Mouse (Mus musculus): ENCODE data around the gene Disc1. TPM values are rescaled to one million over a fixed set of nuclear protein-coding genes. Genes with fewer than 3 reads are reported as not detected.

Disc1 gene
- polyA plus RNA-seq, 1 experiment from 2014 or later = 3.3 TPM

DNA sequence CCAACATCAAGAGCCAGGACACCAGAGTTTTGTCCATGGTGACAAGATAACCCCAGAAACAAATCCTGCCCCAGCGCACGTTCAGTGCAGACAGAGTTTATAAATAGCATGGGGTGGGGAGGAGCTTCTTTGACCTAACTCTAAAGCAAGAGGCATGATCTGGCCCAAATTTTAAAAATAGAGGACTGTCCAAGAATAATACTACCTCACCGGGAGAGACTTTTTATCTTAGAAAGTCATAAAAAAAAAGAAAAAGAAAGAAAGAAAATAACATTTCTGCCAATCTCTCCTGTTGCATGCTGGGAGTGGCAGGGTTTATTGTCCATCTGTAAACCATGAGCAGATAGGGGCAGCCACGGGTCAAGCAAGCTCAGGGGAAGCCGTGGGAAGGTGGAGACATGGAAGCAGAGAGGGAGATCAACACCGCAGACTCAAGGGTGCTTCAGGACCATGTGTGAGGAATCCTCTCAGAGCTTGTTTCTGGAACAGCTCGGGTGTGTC lies 233.9 kb downstream of the Disc1 start:
- no peak for ATAC-seq (ENCODE audit: insufficient number of reproducible peaks, low FRiP score, low TSS enrichment, low read depth)
- H3K4me2 ChIP-seq (replicated peaks) = no peak overlapping the region
- WGBS = 56% methylated on average over 7 of the region's 7 CpGs

DNA sequence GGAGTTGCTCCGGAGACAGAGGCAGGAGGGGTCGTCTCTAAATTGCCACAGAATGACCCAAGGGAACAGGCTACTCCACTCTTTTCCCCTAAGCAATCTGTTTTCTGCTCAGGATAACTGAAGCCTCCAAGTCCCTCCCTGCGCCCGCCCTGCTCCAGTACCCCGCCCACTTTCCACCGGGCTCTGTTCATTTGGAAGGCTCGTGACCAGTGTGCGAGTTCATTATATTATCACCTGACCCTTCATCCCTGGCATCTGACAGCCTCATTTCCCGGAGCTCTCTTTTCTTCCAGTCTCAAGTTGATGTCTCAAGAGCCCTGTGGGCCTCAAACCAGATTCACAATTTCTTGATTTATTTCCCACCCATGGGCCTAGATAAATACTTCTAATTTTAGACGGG lies 237.5 kb downstream of the Disc1 start:
- peaks cover 7% of the 10 kb centered on the region; the same call in 1 of the 2 replicates for H3K27me3 ChIP-seq
- no peak overlapping the region for H3K4me3 ChIP-seq (replicated peaks)
- H3K27ac ChIP-seq (replicated peaks) = no peak overlapping the region
- ATAC-seq (ENCODE audit: insufficient number of reproducible peaks, low FRiP score, low TSS enrichment, low read depth) = no peak
- H3K9ac ChIP-seq = no peak overlapping the region
- 46% methylated on average over 10 of the region's 10 CpGs for WGBS
- no peaks in the 10 kb centered on the region for H3K36me3 ChIP-seq
- no peaks in the 10 kb centered on the region for H3K9me3 ChIP-seq (replicated peaks)
- H3K4me1 ChIP-seq = peaks cover 28% of the 10 kb centered on the region
- H3K4me2 ChIP-seq (replicated peaks) = no peak overlapping the region

More for the DNA sequence above, 233.9 kb downstream of the Disc1 start:
- H3K9ac ChIP-seq = no peak overlapping the region
- H3K9me3 ChIP-seq (replicated peaks) = no peaks in the 10 kb centered on the region
- H3K4me3 ChIP-seq (replicated peaks) = no peak overlapping the region
- no peaks in the 10 kb centered on the region for H3K36me3 ChIP-seq
- no peaks in the 10 kb centered on the region for H3K27me3 ChIP-seq
- no peak overlapping the region for H3K27ac ChIP-seq (replicated peaks)
- H3K4me1 ChIP-seq = peaks cover 40% of the 10 kb centered on the region

DNA sequence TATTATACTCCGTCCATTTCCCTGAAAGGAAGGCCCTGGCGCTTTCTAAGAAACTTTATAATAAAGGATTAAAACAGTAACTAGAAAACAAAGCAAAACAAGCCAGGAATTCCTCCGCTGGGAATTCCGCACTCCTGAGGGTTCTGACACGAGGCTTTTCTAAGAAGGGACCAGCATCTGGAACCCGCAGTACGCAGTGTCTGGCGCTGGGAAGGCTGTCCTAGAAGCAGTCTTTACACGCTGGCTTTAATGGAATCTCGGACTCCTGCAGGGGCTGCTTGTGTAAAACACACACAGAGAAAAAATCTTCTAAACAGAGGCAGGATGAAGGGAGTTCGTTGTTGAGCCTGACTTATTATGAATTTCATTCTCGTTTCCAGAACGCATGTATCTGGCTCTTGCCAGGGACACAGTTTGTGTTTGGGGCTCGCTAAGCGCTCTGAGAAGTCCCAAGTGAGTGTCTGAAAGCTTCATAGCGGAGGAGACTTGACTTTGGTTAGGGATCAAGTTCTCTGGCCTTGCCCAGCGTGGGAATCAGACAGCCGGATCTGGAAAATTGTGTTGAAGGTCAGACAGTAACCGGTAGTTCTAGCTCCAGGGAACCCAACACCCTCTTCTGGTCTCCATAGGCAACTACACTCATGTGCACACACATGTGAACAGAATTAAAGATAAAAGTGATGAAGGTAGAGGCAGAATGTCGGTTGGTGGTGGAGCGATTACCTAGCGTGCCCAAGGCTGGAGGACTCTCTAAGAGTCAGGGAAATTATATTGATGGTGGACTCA lies 238.1 kb downstream of the Disc1 start:
- Histone ChIP-seq H3K4me3 (replicated peaks) (no peak overlapping the region), H3K9me3 (replicated peaks) (no peaks in the 10 kb centered on the region), H3K27me3 (peaks cover 7% of the 10 kb centered on the region; the same call in 1 of the 2 replicates), H3K4me2 (replicated peaks) (no peak overlapping the region), H3K9ac (no peak overlapping the region), H3K27ac (replicated peaks) (peak overlapping the region; percentile 52; the same call in 1 of the 2 replicates), H3K36me3 (no peaks in the 10 kb centered on the region), H3K4me1 (peaks cover 24% of the 10 kb centered on the region)
- ATAC-seq (ENCODE audit: insufficient number of reproducible peaks, low FRiP score, low TSS enrichment, low read depth) = no peak
- 71% methylated on average over 22 of the region's 22 CpGs for WGBS

DNA sequence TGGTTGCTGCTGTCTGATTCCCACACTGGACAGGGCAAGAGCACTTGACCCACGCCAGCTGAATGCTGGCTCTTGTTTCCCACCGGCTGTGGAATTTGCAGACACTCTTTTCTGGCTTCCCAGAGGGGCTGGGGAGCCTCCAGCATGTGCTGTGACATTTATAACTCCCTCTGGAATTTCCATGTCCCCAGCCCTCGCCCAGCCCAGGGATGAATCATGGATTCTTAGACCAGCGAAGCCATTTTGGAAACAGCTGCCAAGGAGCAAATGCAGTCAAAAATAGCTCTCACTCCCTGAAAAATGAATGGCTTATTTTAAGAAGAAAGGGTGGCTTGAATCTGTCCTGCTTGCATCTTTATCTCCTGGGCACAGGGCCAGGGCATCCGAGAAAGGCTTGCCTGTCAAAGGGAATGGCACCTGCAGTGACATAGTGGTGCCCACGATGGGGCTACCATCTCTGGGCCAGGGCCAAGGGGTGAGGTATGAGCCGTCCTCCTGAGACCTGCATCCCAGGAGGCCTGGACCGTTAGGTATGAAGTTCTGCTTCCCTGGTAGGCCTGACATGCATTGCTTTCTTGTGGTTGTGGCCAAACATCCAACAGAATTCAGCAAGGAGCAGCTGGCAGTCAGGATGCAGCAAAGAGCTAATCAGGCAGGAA lies 239.1 kb downstream of the Disc1 start:
- Histone ChIP-seq H3K9me3 (replicated peaks) (no peaks in the 10 kb centered on the region), H3K36me3 (no peaks in the 10 kb centered on the region), H3K4me2 (replicated peaks) (no peak overlapping the region), H3K27ac (replicated peaks) (peak overlapping the region; percentile 52), H3K9ac (no peak overlapping the region), H3K4me3 (replicated peaks) (no peak overlapping the region), H3K4me1 (peaks cover 21% of the 10 kb centered on the region), H3K27me3 (peaks cover 7% of the 10 kb centered on the region; the same call in 1 of the 2 replicates)
- 46% methylated on average over 8 of the region's 8 CpGs for WGBS
- peak; percentile 66 for ATAC-seq (ENCODE audit: insufficient number of reproducible peaks, low FRiP score, low TSS enrichment, low read depth)

DNA sequence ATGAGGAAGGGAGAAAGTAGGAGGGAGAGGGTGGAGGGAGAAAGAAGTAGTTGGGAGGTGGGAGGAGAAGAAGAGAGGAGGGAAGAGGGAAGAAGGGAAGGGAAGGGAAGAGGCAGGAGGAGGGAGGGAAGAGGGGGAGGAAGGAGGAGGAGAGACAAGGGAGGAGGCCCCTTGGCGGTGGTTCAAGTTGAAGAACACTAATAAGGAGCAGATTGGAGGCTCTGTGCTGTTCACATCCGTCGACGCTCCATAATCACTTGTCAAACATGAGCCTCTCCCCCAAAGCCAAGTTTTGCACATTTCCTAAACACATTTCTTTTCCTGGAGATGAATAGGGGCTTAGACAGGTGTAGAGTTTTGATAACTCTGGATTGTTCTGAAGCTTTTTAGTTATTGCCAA lies 245.3 kb downstream of the Disc1 start:
- Histone ChIP-seq H3K9ac (no peak overlapping the region), H3K36me3 (no peaks in the 10 kb centered on the region), H3K4me3 (replicated peaks) (no peak overlapping the region), H3K4me2 (replicated peaks) (no peak overlapping the region), H3K27ac (replicated peaks) (no peak overlapping the region), H3K4me1 (peaks cover 17% of the 10 kb centered on the region), H3K27me3 (peaks cover 7% of the 10 kb centered on the region; the same call in 1 of the 2 replicates), H3K9me3 (replicated peaks) (no peaks in the 10 kb centered on the region)
- 5% methylated on average over 4 of the region's 4 CpGs for WGBS
- no peak for ATAC-seq (ENCODE audit: insufficient number of reproducible peaks, low FRiP score, low TSS enrichment, low read depth)

DNA sequence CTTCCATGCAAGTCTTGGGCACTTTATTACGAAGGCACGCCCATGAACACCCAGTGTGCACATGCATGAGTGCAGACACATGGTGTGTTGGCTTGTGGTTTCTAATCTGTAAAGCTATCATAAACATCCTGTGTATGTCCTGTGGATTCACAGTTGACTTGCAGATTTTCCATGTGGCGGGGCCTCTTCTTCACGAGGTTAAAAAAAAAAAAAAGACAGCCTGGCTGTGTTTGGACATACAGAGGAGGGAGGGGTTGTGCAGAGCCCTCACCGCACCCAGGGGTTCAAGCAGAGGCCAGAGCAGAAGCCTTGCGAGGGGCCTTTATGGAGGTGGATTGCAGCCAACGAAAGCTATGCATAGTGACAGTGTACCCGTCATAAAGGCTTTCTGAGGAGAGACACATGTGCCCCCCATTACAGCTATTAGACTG lies 248.0 kb downstream of the Disc1 start:
- Histone ChIP-seq H3K4me3 (replicated peaks) (no peak overlapping the region), H3K4me1 (peaks cover 17% of the 10 kb centered on the region), H3K27me3 (no peaks in the 10 kb centered on the region), H3K4me2 (replicated peaks) (no peak overlapping the region), H3K9me3 (replicated peaks) (no peaks in the 10 kb centered on the region), H3K9ac (no peak overlapping the region), H3K36me3 (no peaks in the 10 kb centered on the region), H3K27ac (replicated peaks) (no peak overlapping the region)
- no peak for ATAC-seq (ENCODE audit: insufficient number of reproducible peaks, low FRiP score, low TSS enrichment, low read depth)
- 40% methylated on average over 8 of the region's 8 CpGs for WGBS

DNA sequence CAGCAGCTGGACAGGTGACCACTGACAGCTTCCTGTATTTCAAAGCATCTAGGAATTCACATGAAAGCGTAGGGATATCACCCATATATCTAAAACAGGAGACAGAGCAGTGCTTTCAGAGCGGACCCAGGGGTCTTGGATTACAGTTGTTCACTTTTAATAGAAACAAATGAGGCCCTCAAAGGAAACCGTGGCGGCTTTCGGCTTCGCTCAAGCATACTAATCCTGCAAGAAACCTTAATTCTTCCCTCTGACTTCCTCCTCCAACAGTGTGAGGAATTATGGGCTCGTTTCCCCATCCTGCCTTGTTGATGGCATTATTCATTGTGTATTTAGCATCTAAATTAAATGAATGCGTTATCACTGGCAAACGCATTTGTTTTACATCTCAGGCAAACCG lies 252.7 kb downstream of the Disc1 start:
- Histone ChIP-seq H3K4me1 (peaks cover 18% of the 10 kb centered on the region; the same call in 1 of the 2 replicates), H3K36me3 (no peaks in the 10 kb centered on the region), H3K27me3 (0 out of 2 replicates have a peak, but pooled peaks cover 2% of the 10 kb centered on the region), H3K27ac (replicated peaks) (no peak overlapping the region), H3K9me3 (replicated peaks) (no peaks in the 10 kb centered on the region), H3K4me3 (replicated peaks) (no peak overlapping the region), H3K4me2 (replicated peaks) (no peak overlapping the region), H3K9ac (no peak overlapping the region)
- ATAC-seq (ENCODE audit: insufficient number of reproducible peaks, low FRiP score, low TSS enrichment, low read depth) = no peak
- 69% methylated on average over 10 of the region's 10 CpGs for WGBS

DNA sequence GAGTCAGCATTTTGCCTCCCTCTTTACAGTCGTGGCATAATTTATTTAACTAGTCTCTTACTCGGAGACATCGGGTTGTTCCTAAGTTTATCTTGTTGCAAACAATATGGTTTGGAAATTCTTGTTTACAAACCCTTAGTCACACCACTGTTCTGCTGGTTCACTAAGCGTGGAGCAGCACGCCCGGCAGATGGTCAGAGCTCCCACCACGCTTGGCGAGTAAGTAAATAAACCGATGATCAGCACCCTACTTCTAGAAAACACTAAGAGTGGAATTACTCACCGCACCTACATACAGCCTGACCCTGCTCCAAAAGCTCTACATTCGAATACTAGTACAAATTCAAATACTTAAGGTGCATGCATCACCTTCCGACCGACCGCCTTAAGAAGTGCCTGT lies 256.0 kb downstream of the Disc1 start:
- Histone ChIP-seq H3K27ac (replicated peaks) (no peak overlapping the region), H3K4me3 (replicated peaks) (no peak overlapping the region), H3K27me3 (0 out of 2 replicates have a peak, but pooled peaks cover 2% of the 10 kb centered on the region), H3K36me3 (no peaks in the 10 kb centered on the region), H3K4me2 (replicated peaks) (no peak overlapping the region), H3K4me1 (peaks cover 13% of the 10 kb centered on the region; the same call in 1 of the 2 replicates), H3K9ac (no peak overlapping the region), H3K9me3 (replicated peaks) (no peaks in the 10 kb centered on the region)
- ATAC-seq (ENCODE audit: insufficient number of reproducible peaks, low FRiP score, low TSS enrichment, low read depth) = no peak
- 67% methylated on average over 14 of the region's 14 CpGs for WGBS

Small RNAs within 50 kb of the gene (microRNA-seq; reads per million reads assigned to microRNA genes)
- gene Gm22197 (ENCODE audit: borderline number of aligned reads) = not detected

Other genes with a start within 250 kb of the Disc1 start
- 85.8 and 87.1 TPM in 2 replicates for gene Gnpat, start 191.2 kb upstream of the Disc1 start, polyA plus RNA-seq (2015; fragmentation: Nextera tagmentation; extraction: Ambion mirVana)
- gene 2810004N23Rik, start 191.1 kb upstream of the Disc1 start, polyA plus RNA-seq (2015; fragmentation: Nextera tagmentation; extraction: Ambion mirVana) = 41.8 and 42.4 TPM in 2 replicates
- 8.9 and 9.5 TPM in 2 replicates for gene Exoc8, start 156.5 kb upstream of the Disc1 start, polyA plus RNA-seq (2015; fragmentation: Nextera tagmentation; extraction: Ambion mirVana)
- gene Sprtn, start 156.3 kb upstream of the Disc1 start, polyA plus RNA-seq (2015; fragmentation: Nextera tagmentation; extraction: Ambion mirVana) = 12.4 and 12.6 TPM in 2 replicates
- gene Egln1, start 104.9 kb upstream of the Disc1 start, polyA plus RNA-seq (2015; fragmentation: Nextera tagmentation; extraction: Ambion mirVana) = 13.6 and 15.6 TPM in 2 replicates
- gene Tsnax, start 41.2 kb upstream of the Disc1 start, polyA plus RNA-seq (2015; fragmentation: Nextera tagmentation; extraction: Ambion mirVana) = 125 and 131 TPM in 2 replicates